Mouse (Mus musculus): ENCODE results near the gene Rere. TPM values are rescaled to one million over a fixed set of nuclear protein-coding genes. Genes with fewer than 3 reads are reported as not detected.
"Not testable (repeated sequence)": the region's sequence is repeated elsewhere in the genome, so short reads cannot be mapped to it uniquely, and the experiment has no call there.

Gene Rere
- polyA plus RNA-seq, 1 experiment from 2014 or later: 29.0 TPM

DNA sequence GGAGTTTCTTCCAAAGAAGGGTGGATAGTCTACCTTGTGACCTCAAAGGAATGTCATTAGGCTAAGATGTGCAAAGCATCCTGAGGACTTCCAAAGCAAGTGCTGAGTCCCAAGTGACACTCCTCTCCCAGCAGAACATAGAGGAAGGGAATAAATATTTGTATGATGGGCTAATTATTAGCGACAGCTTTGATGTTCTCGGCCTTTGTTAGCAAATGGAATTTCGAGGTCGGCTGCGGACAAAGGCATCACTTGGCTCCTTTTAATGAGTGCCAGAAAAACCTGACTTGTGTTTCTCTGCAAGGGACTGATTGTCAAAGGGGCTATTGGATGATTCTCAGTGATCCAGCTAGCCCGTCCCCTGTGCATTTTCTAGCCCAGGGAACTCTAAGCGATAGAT lies 21.3 kb upstream of the Rere start:
- Histone ChIP-seq H3K4me1 (ENCODE audit: control insufficient read depth, insufficient read depth, low read length) (peaks cover 9% of the 10 kb centered on the region; the same call in 1 of the 2 replicates), H3K4me3 (ENCODE audit: low read depth, low read length) (no peak overlapping the region), H3K9me3 (replicated peaks; ENCODE audit: control insufficient read depth, low read length, poor library complexity, severe bottlenecking) (no peaks in the 10 kb centered on the region), H3K36me3 (ENCODE audit: control insufficient read depth, insufficient read depth, low read length) (no peaks in the 10 kb centered on the region), H3K27me3 (ENCODE audit: control insufficient read depth, insufficient read depth, low read depth, low read length) (no peaks in the 10 kb centered on the region), H3K9ac (ENCODE audit: low read depth, low read length) (no peak overlapping the region), H3K4me2 (ENCODE audit: low read length) (no peak overlapping the region), H3K27ac (ENCODE audit: low read length) (no peak overlapping the region)
- no peak for ATAC-seq
- WGBS: 27% methylated on average over 7 of the region's 7 CpGs

DNA sequence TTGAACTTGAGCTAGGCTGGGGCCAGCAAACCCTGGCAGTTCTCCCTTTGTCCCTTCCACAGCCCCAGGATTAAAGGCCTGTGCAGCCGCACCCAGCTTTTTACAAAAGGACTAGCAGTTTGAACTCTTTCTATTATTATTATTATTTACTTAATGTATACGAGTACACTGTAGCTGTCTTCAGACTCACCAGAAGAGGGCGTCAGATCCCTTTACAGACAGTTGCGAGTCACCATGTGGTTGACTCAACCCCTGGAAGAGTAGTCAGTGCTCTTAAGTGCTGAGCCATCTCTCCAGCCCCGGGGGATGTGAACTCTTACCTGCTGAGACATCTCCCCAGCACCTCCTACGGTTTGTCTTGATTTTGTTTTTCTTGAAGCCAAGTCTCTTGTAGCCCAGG lies 20.7 kb upstream of the Rere start:
- 20% methylated on average over 6 of the region's 6 CpGs for WGBS
- ATAC-seq: no peak
- H3K4me1 ChIP-seq (ENCODE audit: control insufficient read depth, insufficient read depth, low read length): peaks cover 9% of the 10 kb centered on the region; the same call in 1 of the 2 replicates
- no peak overlapping the region for H3K9ac ChIP-seq (ENCODE audit: low read depth, low read length)
- no peak overlapping the region for H3K4me3 ChIP-seq (ENCODE audit: low read depth, low read length)
- no peaks in the 10 kb centered on the region for H3K36me3 ChIP-seq (ENCODE audit: control insufficient read depth, insufficient read depth, low read length)
- H3K27me3 ChIP-seq (ENCODE audit: control insufficient read depth, insufficient read depth, low read depth, low read length): no peaks in the 10 kb centered on the region
- H3K9me3 ChIP-seq (replicated peaks; ENCODE audit: control insufficient read depth, low read length, poor library complexity, severe bottlenecking): no peaks in the 10 kb centered on the region
- no peak overlapping the region for H3K27ac ChIP-seq (ENCODE audit: low read length)
- no peak overlapping the region for H3K4me2 ChIP-seq (ENCODE audit: low read length)

DNA sequence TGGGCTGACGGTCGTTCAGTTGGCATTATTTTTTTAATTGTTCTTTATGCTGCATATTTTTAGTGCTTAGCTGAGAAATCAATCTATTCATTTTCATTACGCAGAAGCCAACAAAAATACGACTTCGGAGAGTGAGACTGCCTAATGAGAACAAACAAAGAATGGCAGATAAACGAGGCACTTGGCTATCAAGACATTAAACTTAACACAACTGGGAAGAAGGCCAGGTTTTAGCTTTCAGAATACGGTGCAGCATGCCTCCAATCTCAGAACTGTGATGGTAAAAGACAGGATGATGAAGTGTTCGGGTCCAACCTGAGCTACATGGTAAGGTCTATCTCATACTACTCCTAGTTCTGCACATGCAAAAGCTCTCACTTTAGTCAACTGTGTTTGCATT lies 19.1 kb upstream of the Rere start:
- WGBS: 82% methylated on average over 8 of the region's 8 CpGs
- Histone ChIP-seq H3K27me3 (ENCODE audit: control insufficient read depth, insufficient read depth, low read depth, low read length) (no peaks in the 10 kb centered on the region), H3K4me1 (ENCODE audit: control insufficient read depth, insufficient read depth, low read length) (peaks cover 9% of the 10 kb centered on the region; the same call in 1 of the 2 replicates), H3K9me3 (replicated peaks; ENCODE audit: control insufficient read depth, low read length, poor library complexity, severe bottlenecking) (no peaks in the 10 kb centered on the region), H3K9ac (ENCODE audit: low read depth, low read length) (no peak overlapping the region), H3K4me2 (ENCODE audit: low read length) (no peak overlapping the region), H3K27ac (ENCODE audit: low read length) (no peak overlapping the region), H3K36me3 (ENCODE audit: control insufficient read depth, insufficient read depth, low read length) (no peaks in the 10 kb centered on the region), H3K4me3 (ENCODE audit: low read depth, low read length) (no peak overlapping the region)
- ATAC-seq: no peak

DNA sequence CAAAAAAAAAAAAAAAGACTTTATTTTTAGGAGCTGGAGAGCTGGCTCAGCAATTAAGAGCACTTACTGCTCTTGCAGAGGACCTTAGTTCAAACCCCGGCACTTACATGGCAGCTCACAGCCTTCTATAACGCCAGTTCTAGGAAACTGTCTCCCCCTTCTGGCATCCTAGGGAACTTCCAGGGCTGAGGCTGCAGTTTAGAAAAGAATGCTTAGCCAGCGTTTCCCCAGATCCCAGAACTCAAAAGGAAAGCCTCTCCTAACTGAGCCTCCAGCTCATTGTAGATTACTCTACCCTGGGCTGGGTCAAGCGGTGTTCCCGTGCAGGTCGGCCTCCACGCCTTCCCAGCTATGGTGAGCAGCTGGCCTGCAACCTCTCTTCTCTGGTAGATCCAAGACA lies 16.5 kb upstream of the Rere start:
- Histone ChIP-seq H3K4me1 (ENCODE audit: control insufficient read depth, insufficient read depth, low read length) (0 out of 2 replicates have a peak, but pooled peaks cover 2% of the 10 kb centered on the region), H3K9me3 (replicated peaks; ENCODE audit: control insufficient read depth, low read length, poor library complexity, severe bottlenecking) (no peaks in the 10 kb centered on the region), H3K4me3 (ENCODE audit: low read depth, low read length) (no peak overlapping the region), H3K27ac (ENCODE audit: low read length) (no peak overlapping the region), H3K36me3 (ENCODE audit: control insufficient read depth, insufficient read depth, low read length) (no peaks in the 10 kb centered on the region), H3K4me2 (ENCODE audit: low read length) (no peak overlapping the region), H3K9ac (ENCODE audit: low read depth, low read length) (no peak overlapping the region), H3K27me3 (ENCODE audit: control insufficient read depth, insufficient read depth, low read depth, low read length) (no peaks in the 10 kb centered on the region)
- ATAC-seq: no peak
- 57% methylated on average over 7 of the region's 7 CpGs for WGBS

DNA sequence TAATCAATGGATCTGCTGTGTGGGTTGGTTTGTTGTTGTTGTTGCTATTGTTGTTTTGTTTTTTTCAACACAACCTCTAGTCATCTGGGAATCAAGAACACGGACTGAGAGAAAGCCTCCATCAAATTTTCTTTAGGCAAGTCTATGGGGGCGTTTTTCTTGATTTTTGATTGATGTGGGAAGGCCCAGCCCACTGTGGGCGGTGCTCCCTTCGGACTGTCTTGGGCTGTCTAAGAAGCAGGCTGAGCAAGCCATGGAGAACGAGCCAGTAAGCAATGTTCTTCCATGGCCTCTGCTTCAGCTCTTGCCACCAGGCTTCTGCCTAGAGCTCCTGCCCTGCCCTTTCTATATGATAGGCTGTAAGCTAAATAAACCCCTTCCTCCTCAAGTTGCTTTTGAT lies 16.0 kb upstream of the Rere start:
- no peak overlapping the region for H3K9ac ChIP-seq (ENCODE audit: low read depth, low read length)
- H3K27me3 ChIP-seq (ENCODE audit: control insufficient read depth, insufficient read depth, low read depth, low read length): no peaks in the 10 kb centered on the region
- no peaks in the 10 kb centered on the region for H3K36me3 ChIP-seq (ENCODE audit: control insufficient read depth, insufficient read depth, low read length)
- ATAC-seq: no peak
- H3K27ac ChIP-seq (ENCODE audit: low read length): no peak overlapping the region
- H3K4me1 ChIP-seq (ENCODE audit: control insufficient read depth, insufficient read depth, low read length): 0 out of 2 replicates have a peak, but pooled peaks cover 2% of the 10 kb centered on the region
- no peak overlapping the region for H3K4me2 ChIP-seq (ENCODE audit: low read length)
- H3K4me3 ChIP-seq (ENCODE audit: low read depth, low read length): no peak overlapping the region
- WGBS: 71% methylated on average over 5 of the region's 5 CpGs
- H3K9me3 ChIP-seq (replicated peaks; ENCODE audit: control insufficient read depth, low read length, poor library complexity, severe bottlenecking): no peaks in the 10 kb centered on the region

GRCm38 (mm10) chr4:150266655-150267223 lies 14.7 kb upstream of the Rere start:
- Histone ChIP-seq H3K4me1 (ENCODE audit: control insufficient read depth, insufficient read depth, low read length) (0 out of 2 replicates have a peak, but pooled peaks cover 2% of the 10 kb centered on the region), H3K9me3 (replicated peaks; ENCODE audit: control insufficient read depth, low read length, poor library complexity, severe bottlenecking) (no peaks in the 10 kb centered on the region), H3K9ac (ENCODE audit: low read depth, low read length) (no peak overlapping the region), H3K27me3 (ENCODE audit: control insufficient read depth, insufficient read depth, low read depth, low read length) (no peaks in the 10 kb centered on the region), H3K4me2 (ENCODE audit: low read length) (no peak overlapping the region), H3K4me3 (ENCODE audit: low read depth, low read length) (no peak overlapping the region), H3K27ac (ENCODE audit: low read length) (no peak overlapping the region), H3K36me3 (ENCODE audit: control insufficient read depth, insufficient read depth, low read length) (no peaks in the 10 kb centered on the region)
- ATAC-seq: no peak
- 69% methylated on average over 21 of the region's 21 CpGs for WGBS

DNA sequence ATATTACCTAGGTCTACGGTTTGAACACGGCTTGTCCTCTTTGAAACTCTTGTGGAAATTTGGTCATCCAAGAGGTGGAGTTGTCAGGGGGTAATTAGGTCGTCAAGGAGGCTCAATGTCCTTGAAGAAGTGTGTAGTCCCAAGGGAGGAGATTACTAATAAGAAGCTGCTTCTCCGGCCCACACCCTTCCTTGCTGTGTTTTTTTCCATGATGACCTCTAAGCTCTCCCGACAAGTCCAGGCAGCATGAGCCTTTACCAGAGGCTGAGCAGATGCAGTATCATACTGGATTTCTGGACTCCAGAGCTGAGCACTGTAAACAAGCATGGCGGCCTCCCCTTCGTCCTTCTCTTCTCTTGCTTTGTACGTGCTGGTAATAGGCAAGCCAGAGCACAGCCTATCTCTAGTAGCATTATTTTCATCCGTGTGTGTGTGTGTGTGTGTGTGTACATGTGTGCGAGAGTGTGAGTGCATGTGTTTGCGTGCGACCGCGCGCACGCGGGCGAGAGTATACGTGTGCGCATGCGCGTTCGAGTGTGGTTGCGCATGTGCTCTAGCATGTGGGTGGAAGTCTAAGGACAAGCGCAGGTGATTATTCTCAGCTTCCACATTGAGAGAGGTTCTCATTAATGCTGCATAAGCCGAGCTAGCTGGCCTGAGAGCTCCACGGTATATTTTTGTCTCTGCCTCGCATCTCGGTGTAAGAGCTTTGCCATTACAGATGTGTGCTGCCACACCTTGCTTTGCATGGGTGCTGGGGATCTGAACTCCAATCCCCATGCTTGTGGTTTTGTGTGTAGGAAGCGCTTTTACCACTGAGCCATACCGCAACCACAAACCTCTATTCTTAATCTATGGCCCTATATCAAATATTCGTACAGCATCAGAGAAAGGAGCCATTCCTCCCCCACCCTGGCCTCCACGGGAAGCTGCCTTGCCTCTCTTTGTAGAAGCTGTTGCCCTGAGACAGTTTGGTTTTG lies 12.5 kb upstream of the Rere start:
- Histone ChIP-seq H3K4me1 (ENCODE audit: control insufficient read depth, insufficient read depth, low read length) (peaks cover 18% of the 10 kb centered on the region), H3K36me3 (ENCODE audit: control insufficient read depth, insufficient read depth, low read length) (no peaks in the 10 kb centered on the region), H3K9ac (ENCODE audit: low read depth, low read length) (no peak overlapping the region), H3K27me3 (ENCODE audit: control insufficient read depth, insufficient read depth, low read depth, low read length) (no peaks in the 10 kb centered on the region), H3K4me3 (ENCODE audit: low read depth, low read length) (no peak overlapping the region), H3K4me2 (ENCODE audit: low read length) (no peak overlapping the region), H3K27ac (ENCODE audit: low read length) (no peak overlapping the region), H3K9me3 (replicated peaks; ENCODE audit: control insufficient read depth, low read length, poor library complexity, severe bottlenecking) (no peaks in the 10 kb centered on the region)
- no peak for ATAC-seq
- 84% methylated on average over 33 of the region's 33 CpGs for WGBS

DNA sequence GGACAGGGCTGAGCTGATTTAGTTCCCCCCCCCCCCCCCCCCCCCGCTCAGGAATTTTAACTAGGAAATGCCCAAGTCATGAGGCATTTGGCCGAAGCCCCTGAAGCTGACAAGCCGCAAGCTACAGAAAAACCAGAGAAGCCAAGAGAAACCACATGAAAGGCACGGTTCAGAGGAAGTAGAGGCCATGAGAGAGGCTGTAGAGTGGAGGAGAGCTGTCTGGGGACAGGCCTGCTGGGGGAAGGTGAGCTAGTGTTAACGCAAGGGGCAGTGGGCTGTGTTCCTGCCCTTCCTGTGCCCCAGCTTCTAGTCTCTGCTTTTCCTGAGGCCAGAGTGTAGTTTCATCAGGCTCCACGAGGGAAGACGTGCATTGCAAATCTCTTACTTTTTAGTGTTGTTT lies 11.8 kb upstream of the Rere start:
- no peak for ATAC-seq
- Histone ChIP-seq H3K27me3 (ENCODE audit: control insufficient read depth, insufficient read depth, low read depth, low read length) (no peaks in the 10 kb centered on the region), H3K27ac (ENCODE audit: low read length) (no peak overlapping the region), H3K4me2 (ENCODE audit: low read length) (no peak overlapping the region), H3K9ac (ENCODE audit: low read depth, low read length) (no peak overlapping the region), H3K4me3 (ENCODE audit: low read depth, low read length) (no peak overlapping the region), H3K4me1 (ENCODE audit: control insufficient read depth, insufficient read depth, low read length) (peaks cover 18% of the 10 kb centered on the region), H3K36me3 (ENCODE audit: control insufficient read depth, insufficient read depth, low read length) (no peaks in the 10 kb centered on the region), H3K9me3 (replicated peaks; ENCODE audit: control insufficient read depth, low read length, poor library complexity, severe bottlenecking) (no peaks in the 10 kb centered on the region)
- WGBS: 58% methylated on average over 7 of the region's 7 CpGs

DNA sequence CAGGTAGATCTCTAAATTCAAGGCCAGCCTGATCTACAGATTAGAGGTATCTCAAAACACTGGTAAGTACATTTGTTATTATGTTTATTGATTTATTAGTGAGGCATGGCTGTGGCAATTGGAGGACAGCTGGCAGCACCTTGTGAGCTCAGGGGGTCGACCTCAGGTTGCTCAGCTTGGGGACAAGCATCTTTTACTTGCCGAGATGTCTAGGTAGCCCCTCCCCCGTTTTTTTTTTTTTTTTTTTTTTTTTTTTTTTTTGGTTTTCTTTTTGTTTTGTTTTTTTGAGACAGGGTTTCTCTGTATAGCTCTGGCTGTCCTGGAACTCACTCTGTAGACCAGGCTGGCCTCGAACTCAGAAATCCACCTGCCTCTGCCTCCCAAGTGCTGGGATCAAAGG lies 10.7 kb upstream of the Rere start:
- not testable (repeated sequence) for H3K27me3 ChIP-seq (ENCODE audit: control insufficient read depth, insufficient read depth, low read depth, low read length); H3K9me3 ChIP-seq (replicated peaks; ENCODE audit: control insufficient read depth, low read length, poor library complexity, severe bottlenecking); H3K27ac ChIP-seq (ENCODE audit: low read length); H3K9ac ChIP-seq (ENCODE audit: low read depth, low read length); H3K4me3 ChIP-seq (ENCODE audit: low read depth, low read length); H3K4me2 ChIP-seq (ENCODE audit: low read length); H3K36me3 ChIP-seq (ENCODE audit: control insufficient read depth, insufficient read depth, low read length); ATAC-seq
- H3K4me1 ChIP-seq (ENCODE audit: control insufficient read depth, insufficient read depth, low read length): peaks cover 18% of the 10 kb centered on the region
- WGBS: 79% methylated on average over 3 of the region's 4 CpGs
